Mouse (Mus musculus) CH12.LX (cell line): ENCODE measurements around the gene Prrxl1. TPM values are rescaled to one million over a fixed set of nuclear protein-coding genes. Genes with fewer than 3 reads are reported as not detected.

Experiments
- DNase-seq: peaks from one replicate; pipeline ENCODE4 v3.0.0-alpha.2; 2013; ENCODE audit errors: extremely low read depth
- H3K27ac ChIP-seq: 2 replicates; pipeline ENCODE4 v1.5.1; 2012; ENCODE audit warnings: low read depth, mild to moderate bottlenecking, control low read depth, moderate library complexity; ENCODE audit not compliant: insufficient read depth
- H3K27me3 ChIP-seq: replicated peaks from 2 replicates; pipeline ENCODE3; 2012; ENCODE audit warnings: inconsistent platforms
- H3K36me3 ChIP-seq, 2 experiments: replicated peaks in 1 of 2; 2 replicates each; pipeline versions ENCODE3 to v1.6.1; 2012; ENCODE audit warnings: inconsistent platforms in 1 of 2, low read length in 1 of 2, mild to moderate bottlenecking in 1 of 2, mixed read lengths in 1 of 2, moderate library complexity in 1 of 2; ENCODE audit not compliant: control insufficient read depth in 1 of 2, insufficient read depth in 1 of 2
- H3K4me1 ChIP-seq, 2 experiments: 2 replicates each; pipeline ENCODE4 v1.6.1; 2012; ENCODE audit warnings: inconsistent platforms in 1 of 2, moderate library complexity in 1 of 2; ENCODE audit not compliant: insufficient read depth in 2 of 2, control insufficient read depth in 1 of 2
- H3K4me2 ChIP-seq: 2 replicates; pipeline ENCODE4 v1.6.1; 2012; ENCODE audit warnings: low read depth, mild to moderate bottlenecking, control low read depth; ENCODE audit not compliant: poor library complexity, insufficient read depth, severe bottlenecking
- H3K4me3 ChIP-seq, 3 experiments: fragments of 150-350 bp in 1 of 3; sonication (generic) in 1 of 3; replicated peaks in 1 of 3; 2 replicates each; pipeline versions ENCODE3 to v1.5.1; 2011 to 2012; ENCODE audit warnings: low read depth in 2 of 3, low read length in 2 of 3, mild to moderate bottlenecking in 2 of 3, moderate library complexity in 2 of 3, control low read depth in 1 of 3, improper control_type of control experiment in 1 of 3, inconsistent platforms in 1 of 3, mixed read lengths in 1 of 3; ENCODE audit not compliant: poor library complexity in 1 of 3
- H3K79me2 ChIP-seq: replicated peaks from 2 replicates; pipeline ENCODE4 v1.6.1; 2012; ENCODE audit warnings: mild to moderate bottlenecking, moderate library complexity; ENCODE audit not compliant: control insufficient read depth, poor library complexity, insufficient read depth, severe bottlenecking; ENCODE audit errors: extremely low read depth
- H3K9ac ChIP-seq: 2 replicates; pipeline ENCODE4 v1.6.1; 2012; ENCODE audit warnings: low read depth, mild to moderate bottlenecking, control low read depth, moderate library complexity; ENCODE audit not compliant: insufficient read depth
- H3K9me3 ChIP-seq: replicated peaks from 2 replicates; pipeline ENCODE3; 2012; ENCODE audit warnings: low read length, inconsistent platforms, mixed read lengths
- BHLHE40 ChIP-seq: IDR thresholded peaks from 2 replicates; pipeline ENCODE4 v1.6.1; 2011; ENCODE audit warnings: mild to moderate bottlenecking, low read depth, low read length, improper control_type of control experiment
- CHD1 ChIP-seq: IDR thresholded peaks from 2 replicates; pipeline ENCODE4 v1.6.1; 2012; ENCODE audit warnings: low read depth, low read length, improper control_type of control experiment, inconsistent platforms
- CTCF ChIP-seq, 2 experiments: IDR thresholded peaks in 1 of 2; conservative IDR thresholded peaks in 1 of 2; 2 replicates each; pipeline ENCODE4 v1.5.1; 2011 to 2012; ENCODE audit warnings: low read depth in 2 of 2, low read length in 2 of 2, improper control_type of control experiment in 1 of 2, inconsistent platforms in 1 of 2, mild to moderate bottlenecking in 1 of 2, moderate library complexity in 1 of 2
- E2F4 ChIP-seq: IDR thresholded peaks from 2 replicates; pipeline ENCODE4 v1.6.1; 2011; ENCODE audit warnings: low read depth, low read length, improper control_type of control experiment; ENCODE audit not compliant: insufficient replicate concordance
- EP300 ChIP-seq: IDR thresholded peaks from 2 replicates; pipeline ENCODE4 v1.6.1; 2011; ENCODE audit warnings: low read length, improper control_type of control experiment
- GABPA ChIP-seq: IDR thresholded peaks from 2 replicates; pipeline ENCODE4 v1.6.1; 2012; ENCODE audit warnings: low read depth, low read length, improper control_type of control experiment, inconsistent platforms; ENCODE audit not compliant: insufficient replicate concordance
- HCFC1 ChIP-seq: IDR thresholded peaks from 2 replicates; pipeline ENCODE4 v1.6.1; 2012; ENCODE audit warnings: low read depth, mild to moderate bottlenecking, inconsistent platforms, low read length, improper control_type of control experiment
- IRF4 ChIP-seq: IDR thresholded peaks from 2 replicates; pipeline ENCODE4 v1.6.1; 2014; ENCODE audit warnings: low read depth, mild to moderate bottlenecking, inconsistent platforms, low read length, improper control_type of control experiment
- JUN ChIP-seq: IDR thresholded peaks from 2 replicates; pipeline ENCODE4 v1.6.1; 2011; ENCODE audit warnings: low read depth, mild to moderate bottlenecking, low read length, improper control_type of control experiment, moderate library complexity; ENCODE audit not compliant: insufficient read depth
- MXI1 ChIP-seq: IDR thresholded peaks from 2 replicates; pipeline ENCODE4 v1.6.1; 2011; ENCODE audit warnings: mild to moderate bottlenecking, low read depth, low read length, improper control_type of control experiment
- MYC ChIP-seq: IDR thresholded peaks from 2 replicates; pipeline ENCODE4 v1.6.1; 2011; ENCODE audit warnings: low read depth, mild to moderate bottlenecking, improper control_type of control experiment, low read length
- POLR2A ChIP-seq: IDR thresholded peaks from 2 replicates; pipeline ENCODE4 v1.6.1; 2011; ENCODE audit warnings: low read depth, mild to moderate bottlenecking, improper control_type of control experiment, low read length
- POLR2AphosphoS2 ChIP-seq: IDR thresholded peaks from 2 replicates; pipeline ENCODE4 v1.6.1; 2011; ENCODE audit warnings: low read depth, low read length, improper control_type of control experiment
- UBTF ChIP-seq: IDR thresholded peaks from 2 replicates; pipeline ENCODE4 v1.6.1; 2012; ENCODE audit warnings: low read depth, mild to moderate bottlenecking, inconsistent platforms, low read length, improper control_type of control experiment, moderate library complexity
- USF1 ChIP-seq: IDR thresholded peaks from 2 replicates; pipeline ENCODE4 v1.6.1; 2014; ENCODE audit warnings: low read depth, mild to moderate bottlenecking, inconsistent platforms, low read length, improper control_type of control experiment
- USF2 ChIP-seq: conservative IDR thresholded peaks from 2 replicates; pipeline ENCODE4 v1.6.1; 2011; ENCODE audit warnings: low read depth, low read length, improper control_type of control experiment
- ZKSCAN1 ChIP-seq: IDR thresholded peaks from 2 replicates; pipeline ENCODE4 v1.6.1; 2012; ENCODE audit warnings: low read depth, inconsistent platforms, low read length, improper control_type of control experiment, borderline replicate concordance
- ZNF384 ChIP-seq: IDR thresholded peaks from 2 replicates; pipeline ENCODE4 v1.6.1; 2012; ENCODE audit warnings: low read depth, low read length, improper control_type of control experiment, inconsistent platforms
- dilution Hi-C: fragments of 300-500 bp; cut with MboI; formaldehyde crosslinking; loops from 2 replicates; pipeline ENCODE4 v1.14.3; 2020; ENCODE audit warnings: low sequenced_read_pairs; ENCODE audit not compliant: extremely low pct_unique_long_range_greater_than_20kb, extremely low pct_ligation_motif_present
- in situ Hi-C: fragments of 300-500 bp; cut with MboI; formaldehyde crosslinking; loops from 3 replicates; pipeline ENCODE4 v1.14.3; 2019; ENCODE audit warnings: low sequenced_read_pairs, low pct_ligation_motif_present, low pct_unique_long_range_greater_than_20kb, mixed read lengths
- polyA plus RNA-seq: library from polyadenylated mRNA; unstranded; fragments of >175 nt; gene quantifications from 2 replicates; pipeline ENCODE4 v1.2.1, GENCODE M21; 2012; ENCODE audit warnings: low read depth; ENCODE audit not compliant: insufficient read length
- total RNA-seq, 2 experiments: library from RNA; depleted of rRNA; stranded (reverse); fragments of 300-350 nt in 1 of 2; fragments of >200 nt in 1 of 2; gene quantifications; 2 replicates each; pipeline ENCODE4 v1.2.3; 2012 to 2014

Prrxl1 gene
- total and polyA plus RNA-seq, 3 experiments = not detected

- Histone ChIP-seq H3K4me3 (no peak overlapping the region), H3K27ac (no peak overlapping the region), H3K27me3 (peaks cover 18% of the 10 kb centered on the region), H3K79me2 (no peaks in the 10 kb centered on the region), H3K9ac (no peak overlapping the region), H3K4me2 (no peak overlapping the region), H3K4me1 (no peaks in the 10 kb centered on the region), H3K9me3 (peaks cover 11% of the 10 kb centered on the region), H3K36me3 (no peaks in the 10 kb centered on the region)
- TF ChIP-seq POLR2A = no peak
- no peak for TF ChIP-seq MYC
- no peak for TF ChIP-seq GABPA
- no peak for TF ChIP-seq ZKSCAN1
- no peak for TF ChIP-seq E2F4
- TF ChIP-seq ZNF384 = no peak
- TF ChIP-seq HCFC1 = no peak
- no peak for TF ChIP-seq EP300
- TF ChIP-seq CTCF (conservative IDR thresholded peaks at IDR 0.05 in 1 of 2, IDR thresholded peaks at IDR 0.05 in 1 of 2; ENCODE audit: low read depth in 2 of 2, low read length in 2 of 2) = no peak
- TF ChIP-seq UBTF = no peak
- no peak for TF ChIP-seq BHLHE40
- TF ChIP-seq MXI1 = no peak
- TF ChIP-seq IRF4 = no peak
- no peak for TF ChIP-seq USF1
- TF ChIP-seq JUN = no peak
- in situ Hi-C loops (no loop called here), dilution Hi-C loops (no loop called here)
- DNase-seq = peak; percentile 13
Measured at GRCm38 (mm10) chr14:32597232-32598231, 1.7 kb upstream of the Prrxl1 start.

GRCm38 (mm10) chr14:32598437-32599219 is 579 bp upstream of the Prrxl1 start:
- Histone ChIP-seq H3K9ac (no peak overlapping the region), H3K27me3 (peaks cover 24% of the 10 kb centered on the region), H3K4me2 (no peak overlapping the region), H3K9me3 (peaks cover 11% of the 10 kb centered on the region), H3K27ac (no peak overlapping the region), H3K4me1 (no peaks in the 10 kb centered on the region), H3K36me3 (no peaks in the 10 kb centered on the region), H3K79me2 (no peaks in the 10 kb centered on the region), H3K4me3 (no peak overlapping the region)
- no peak for DNase-seq
- in situ Hi-C loops (no loop called here), dilution Hi-C loops (no loop called here)
- TF ChIP-seq ZNF384 = no peak
- TF ChIP-seq MXI1 = no peak
- no peak for TF ChIP-seq E2F4
- TF ChIP-seq USF2 = no peak
- no peak for TF ChIP-seq POLR2AphosphoS2
- no peak for TF ChIP-seq IRF4
- TF ChIP-seq CHD1 = no peak
- no peak for TF ChIP-seq EP300
- no peak for TF ChIP-seq JUN
